Mouse (Mus musculus) MEL (cell line): Measurements from ENCODE around the gene Card11. TPM values are rescaled to one million over a fixed set of nuclear protein-coding genes. Genes with fewer than 3 reads are reported as not detected.

Source experiments
- DNase-seq: peaks from one replicate; pipeline ENCODE4 v3.0.0; 2011; ENCODE audit warnings: low read depth, low spot score
- H3K27ac ChIP-seq: 2 replicates; pipeline ENCODE4 v1.5.1; 2012; ENCODE audit warnings: low read depth, mild to moderate bottlenecking, control low read depth, low read length, moderate library complexity; ENCODE audit not compliant: control insufficient read depth
- H3K27me3 ChIP-seq, 2 experiments: fragments of 150-350 bp in 1 of 2; sonication (generic) in 1 of 2; 2 replicates each; pipeline ENCODE4 v1.6.1; 2012; ENCODE audit warnings: low read length in 2 of 2, mild to moderate bottlenecking in 2 of 2, improper control_type of control experiment in 1 of 2, moderate library complexity in 1 of 2; ENCODE audit not compliant: insufficient read depth in 2 of 2, control insufficient read depth in 1 of 2
- H3K36me3 ChIP-seq, 2 experiments: 2 replicates each; pipeline ENCODE4 v1.6.1; 2012 to 2014; ENCODE audit warnings: low read length in 2 of 2, improper control_type of control experiment in 1 of 2, inconsistent platforms in 1 of 2, mild to moderate bottlenecking in 1 of 2; ENCODE audit not compliant: insufficient read depth in 2 of 2, control insufficient read depth in 1 of 2
- H3K4me1 ChIP-seq, 2 experiments: fragments of 150-350 bp in 1 of 2; sonication (generic) in 1 of 2; 2 replicates each; pipeline ENCODE4 v1.6.1; 2012; ENCODE audit warnings: low read length in 2 of 2, improper control_type of control experiment in 1 of 2, mild to moderate bottlenecking in 1 of 2; ENCODE audit not compliant: insufficient read depth in 2 of 2, control insufficient read depth in 1 of 2
- H3K4me3 ChIP-seq, 2 experiments: fragments of 150-350 bp in 1 of 2; sonication (generic) in 1 of 2; 2 replicates each; pipeline ENCODE4 v1.5.1; 2012; ENCODE audit warnings: low read depth in 2 of 2, low read length in 2 of 2, mild to moderate bottlenecking in 2 of 2, moderate library complexity in 2 of 2, control low read depth in 1 of 2, improper control_type of control experiment in 1 of 2; ENCODE audit not compliant: control insufficient read depth in 1 of 2, insufficient read depth in 1 of 2
- H3K79me2 ChIP-seq: 2 replicates; pipeline ENCODE4 v1.6.1; 2012; ENCODE audit warnings: mild to moderate bottlenecking, low read length, moderate library complexity; ENCODE audit not compliant: control insufficient read depth, poor library complexity, insufficient read depth
- H3K9ac ChIP-seq: 2 replicates; pipeline ENCODE4 v1.6.1; 2012; ENCODE audit warnings: low read depth, mild to moderate bottlenecking, control low read depth, low read length, moderate library complexity; ENCODE audit not compliant: control insufficient read depth, poor library complexity, severe bottlenecking
- H3K9me3 ChIP-seq: fragments of 150-350 bp; sonication (generic); replicated peaks from 2 replicates; pipeline ENCODE4 v1.6.1; 2012; ENCODE audit warnings: mild to moderate bottlenecking, low read length, improper control_type of control experiment, moderate library complexity; ENCODE audit not compliant: insufficient read depth
- BHLHE40 ChIP-seq: IDR thresholded peaks from 2 replicates; pipeline ENCODE4 v1.6.1; 2012; ENCODE audit warnings: low read depth, mild to moderate bottlenecking, inconsistent platforms, low read length, improper control_type of control experiment, borderline replicate concordance
- CHD1 ChIP-seq: IDR thresholded peaks from 2 replicates; pipeline ENCODE4 v1.6.1; 2012; ENCODE audit warnings: low read depth, mild to moderate bottlenecking, inconsistent platforms, low read length, improper control_type of control experiment
- CHD2 ChIP-seq: IDR thresholded peaks from 2 replicates; pipeline ENCODE4 v1.6.1; 2011; ENCODE audit warnings: low read length, improper control_type of control experiment
- E2F4 ChIP-seq: IDR thresholded peaks from 2 replicates; pipeline ENCODE4 v1.6.1; 2011; ENCODE audit warnings: low read depth, low read length, improper control_type of control experiment, borderline replicate concordance
- GABPA ChIP-seq: IDR thresholded peaks from 2 replicates; pipeline ENCODE4 v1.6.1; 2012; ENCODE audit warnings: low read depth, mild to moderate bottlenecking, inconsistent platforms, low read length, improper control_type of control experiment, moderate library complexity
- HCFC1 ChIP-seq: IDR thresholded peaks from 2 replicates; pipeline ENCODE4 v1.6.1; 2012; ENCODE audit warnings: low read depth, mild to moderate bottlenecking, inconsistent platforms, low read length, improper control_type of control experiment, moderate library complexity
- KAT2A ChIP-seq: conservative IDR thresholded peaks from 2 replicates; pipeline ENCODE4 v1.6.1; 2012; ENCODE audit warnings: low read depth, low read length, improper control_type of control experiment, inconsistent platforms
- MAZ ChIP-seq: IDR thresholded peaks from 2 replicates; pipeline ENCODE4 v1.6.1; 2012; ENCODE audit warnings: low read depth, mild to moderate bottlenecking, inconsistent platforms, low read length, improper control_type of control experiment
- MXI1 ChIP-seq: IDR thresholded peaks from 2 replicates; pipeline ENCODE4 v1.6.1; 2011; ENCODE audit warnings: mild to moderate bottlenecking, low read depth, low read length, improper control_type of control experiment
- MYC ChIP-seq: IDR thresholded peaks from 2 replicates; pipeline ENCODE4 v1.6.1; 2011; ENCODE audit warnings: low read depth, mild to moderate bottlenecking, low read length, improper control_type of control experiment, moderate library complexity
- POLR2AphosphoS2 ChIP-seq: IDR thresholded peaks from 2 replicates; pipeline ENCODE4 v1.6.1; 2011; ENCODE audit warnings: low read length, improper control_type of control experiment
- RAD21 ChIP-seq: IDR thresholded peaks from 2 replicates; pipeline ENCODE4 v1.6.1; 2011; ENCODE audit warnings: mild to moderate bottlenecking, low read depth, low read length, improper control_type of control experiment
- SMC3 ChIP-seq: IDR thresholded peaks from 2 replicates; pipeline ENCODE4 v1.6.1; 2011; ENCODE audit warnings: low read depth, low read length, improper control_type of control experiment
- TBP ChIP-seq: IDR thresholded peaks from 2 replicates; pipeline ENCODE4 v1.8.0; 2011; ENCODE audit warnings: low read depth, low read length, improper control_type of control experiment
- TCF12 ChIP-seq: IDR thresholded peaks from 2 replicates; pipeline ENCODE4 v1.6.1; 2014; ENCODE audit warnings: low read depth, mild to moderate bottlenecking, inconsistent platforms, low read length, improper control_type of control experiment, moderate library complexity
- UBTF ChIP-seq: IDR thresholded peaks from 2 replicates; pipeline ENCODE4 v1.6.1; 2012; ENCODE audit warnings: low read depth, mild to moderate bottlenecking, inconsistent platforms, low read length, improper control_type of control experiment, moderate library complexity, borderline replicate concordance; ENCODE audit not compliant: insufficient read depth
- ZKSCAN1 ChIP-seq: IDR thresholded peaks from 2 replicates; pipeline ENCODE4 v1.6.1; 2012; ENCODE audit warnings: low read depth, mild to moderate bottlenecking, inconsistent platforms, low read length, improper control_type of control experiment, moderate library complexity
- ZMIZ1 ChIP-seq: IDR thresholded peaks from 2 replicates; pipeline ENCODE4 v1.6.1; 2012; ENCODE audit warnings: low read depth, mild to moderate bottlenecking, inconsistent platforms, low read length, improper control_type of control experiment, moderate library complexity
- ZNF384 ChIP-seq: IDR thresholded peaks from 2 replicates; pipeline ENCODE4 v1.6.1; 2012; ENCODE audit warnings: low read depth, mild to moderate bottlenecking, inconsistent platforms, low read length, improper control_type of control experiment
- polyA plus RNA-seq, 2 experiments: library from polyadenylated mRNA; stranded (reverse) in 1 of 2; unstranded in 1 of 2; fragments of >175 nt in 1 of 2; fragments of >200 nt in 1 of 2; gene quantifications; 2 replicates each; pipeline versions ENCODE4 v1.2.1 to v1.2.4; 2012; ENCODE audit warnings: low replicate concordance in 2 of 2, low read depth in 1 of 2; ENCODE audit not compliant: insufficient read length in 2 of 2, insufficient read depth in 1 of 2, missing spikeins in 1 of 2
- total RNA-seq: library from RNA; depleted of rRNA; stranded (reverse); fragments of 300-350 nt; gene quantifications from 2 replicates; pipeline ENCODE4 v1.2.3, GENCODE M21; 2012

Gene Card11
- total and polyA plus RNA-seq, 3 experiments, result not detected

DNA sequence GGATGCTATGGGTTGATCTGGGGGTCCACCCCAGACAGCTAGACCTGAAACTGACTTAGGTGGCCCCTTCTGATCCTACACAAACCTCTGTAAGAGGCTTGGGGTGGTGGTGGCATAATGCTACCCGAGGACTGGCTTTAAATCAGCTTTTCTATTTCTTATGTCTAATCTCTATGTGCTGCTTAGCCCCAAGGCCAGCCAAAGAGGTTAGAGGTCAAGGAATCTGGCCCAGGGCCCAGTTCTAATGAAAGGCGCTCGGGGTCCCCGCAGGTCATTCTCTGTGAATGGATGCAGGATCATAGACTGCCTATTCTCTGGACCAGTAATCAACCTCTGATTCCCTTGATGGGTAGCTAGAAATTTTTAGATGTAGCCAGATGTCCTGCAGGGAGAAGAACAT lies 145.7 kb downstream of the Card11 start:
- Histone ChIP-seq H3K79me2 (no peaks in the 10 kb centered on the region), H3K4me1 (no peaks in the 10 kb centered on the region), H3K4me3 (no peak overlapping the region), H3K36me3 (no peaks in the 10 kb centered on the region), H3K9me3 (no peaks in the 10 kb centered on the region)
- TF ChIP-seq ZMIZ1, result no peak
- TF ChIP-seq, all 39 proteins: peak for 0
- no peaks in the 10 kb centered on the region for H3K27me3 ChIP-seq
- no peak overlapping the region for H3K9ac ChIP-seq
- H3K27ac ChIP-seq, result no peak overlapping the region
- DNase-seq, result no peak

GRCm38 (mm10) chr5:140853723-140854122 lies 146.7 kb downstream of the Card11 start:
- H3K9me3 ChIP-seq, result no peaks in the 10 kb centered on the region
- H3K4me3 ChIP-seq, result no peak overlapping the region
- no peaks in the 10 kb centered on the region for H3K36me3 ChIP-seq
- no peak overlapping the region for H3K27ac ChIP-seq
- H3K79me2 ChIP-seq, result no peaks in the 10 kb centered on the region
- TF ChIP-seq CHD2, result no peak
- no peak for TF ChIP-seq RAD21
- TF ChIP-seq TCF12, result no peak
- no peak for TF ChIP-seq BHLHE40
- no peak for TF ChIP-seq HCFC1
- no peaks in the 10 kb centered on the region for H3K4me1 ChIP-seq
- H3K9ac ChIP-seq, result no peak overlapping the region
- no peaks in the 10 kb centered on the region for H3K27me3 ChIP-seq
- DNase-seq, result no peak

- Histone ChIP-seq H3K27ac (no peak overlapping the region), H3K27me3 (no peaks in the 10 kb centered on the region), H3K4me3 (no peak overlapping the region), H3K79me2 (no peaks in the 10 kb centered on the region), H3K4me1 (no peaks in the 10 kb centered on the region), H3K9me3 (no peaks in the 10 kb centered on the region), H3K36me3 (no peaks in the 10 kb centered on the region), H3K9ac (no peak overlapping the region)
- TF ChIP-seq CHD1, result no peak
- no peak for TF ChIP-seq POLR2AphosphoS2
- no peak for TF ChIP-seq E2F4
- TF ChIP-seq SMC3, result no peak
- no peak for TF ChIP-seq TCF12
- no peak for TF ChIP-seq GABPA
- no peak for TF ChIP-seq ZNF384
- no peak for TF ChIP-seq HCFC1
- TF ChIP-seq KAT2A, result no peak
- TF ChIP-seq TBP, result no peak
- TF ChIP-seq MAZ, result no peak
- TF ChIP-seq UBTF, result no peak
- TF ChIP-seq MXI1, result no peak
- no peak for TF ChIP-seq ZKSCAN1
- TF ChIP-seq MYC, result no peak
- no peak for DNase-seq
Measured at GRCm38 (mm10) chr5:140852435-140852996, 147.9 kb downstream of the Card11 start.
